Mouse (Mus musculus) neutrophil, adult 5-6 weeks (primary cell): ENCODE results near the gene Arhgap28. TPM values are rescaled to one million over a fixed set of nuclear protein-coding genes. Genes with fewer than 3 reads are reported as not detected.

Source experiments
- ATAC-seq: fragments of 151-379, 151-347 bp; 2 replicates; pipeline ENCODE4 v1.8.0; 2017; ENCODE audit warnings: mild to moderate bottlenecking, moderate TSS enrichment; ENCODE audit not compliant: insufficient number of reproducible peaks, poor library complexity, low FRiP score, severe bottlenecking; ENCODE audit errors: extremely low read depth
- total RNA-seq: library from RNA; stranded (forward); fragments of 200-1000 nt; gene quantifications from 2 replicates; pipeline ENCODE4 v1.2.3, GENCODE M21; 2017

The Arhgap28 gene
- total RNA-seq: 0.37 and 1.3 TPM in 2 replicates

DNA sequence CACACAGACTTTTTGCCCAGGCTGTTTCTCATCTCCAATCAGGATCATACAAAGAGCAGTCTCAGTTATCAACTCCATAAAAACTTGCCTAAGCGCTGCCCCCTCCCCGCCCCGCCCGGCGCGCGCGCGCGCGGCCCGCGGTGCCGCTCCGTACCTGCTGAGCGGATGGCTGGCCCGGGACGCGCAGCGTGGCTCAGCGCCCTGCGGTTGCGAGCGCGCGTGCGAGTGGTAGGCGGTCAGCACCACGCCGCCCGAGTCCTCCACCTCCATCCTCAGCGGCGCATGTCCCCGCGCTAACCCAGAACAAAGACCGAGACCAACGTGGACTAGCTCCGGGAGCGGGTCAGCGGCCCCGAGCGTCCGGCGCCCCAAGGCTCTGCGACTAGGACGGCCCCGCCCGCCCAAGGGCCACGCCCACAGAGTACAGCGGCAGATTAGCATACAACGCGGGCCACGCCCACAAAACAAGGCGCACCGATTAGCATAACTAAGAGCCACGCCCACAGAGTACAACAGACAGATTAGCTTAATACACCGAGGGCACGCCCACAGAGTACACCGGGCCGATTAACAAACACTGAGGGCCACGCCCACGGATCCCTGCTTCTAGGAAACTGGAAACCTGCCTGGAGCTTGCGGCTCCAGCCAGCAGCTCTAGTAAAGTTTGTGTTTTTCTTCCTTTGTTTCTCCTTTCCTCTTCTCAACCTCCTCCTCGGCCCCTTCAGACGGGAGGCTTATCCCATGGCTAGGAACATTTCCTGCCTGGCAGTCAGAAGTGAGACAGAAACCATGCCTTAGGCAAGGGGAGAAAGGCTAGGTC lies at the start of gene Arhgap28:
TSS of gene Arhgap28 (minus strand) at position 380 of the 820 bp plus-strand sequence.
- peak; percentile 26; the same call in 1 of the 2 replicates for ATAC-seq

GRCm38 (mm10) chr17:68046341-68046675 lies 42.4 kb upstream of the Arhgap28 start:
- no peak for ATAC-seq

DNA sequence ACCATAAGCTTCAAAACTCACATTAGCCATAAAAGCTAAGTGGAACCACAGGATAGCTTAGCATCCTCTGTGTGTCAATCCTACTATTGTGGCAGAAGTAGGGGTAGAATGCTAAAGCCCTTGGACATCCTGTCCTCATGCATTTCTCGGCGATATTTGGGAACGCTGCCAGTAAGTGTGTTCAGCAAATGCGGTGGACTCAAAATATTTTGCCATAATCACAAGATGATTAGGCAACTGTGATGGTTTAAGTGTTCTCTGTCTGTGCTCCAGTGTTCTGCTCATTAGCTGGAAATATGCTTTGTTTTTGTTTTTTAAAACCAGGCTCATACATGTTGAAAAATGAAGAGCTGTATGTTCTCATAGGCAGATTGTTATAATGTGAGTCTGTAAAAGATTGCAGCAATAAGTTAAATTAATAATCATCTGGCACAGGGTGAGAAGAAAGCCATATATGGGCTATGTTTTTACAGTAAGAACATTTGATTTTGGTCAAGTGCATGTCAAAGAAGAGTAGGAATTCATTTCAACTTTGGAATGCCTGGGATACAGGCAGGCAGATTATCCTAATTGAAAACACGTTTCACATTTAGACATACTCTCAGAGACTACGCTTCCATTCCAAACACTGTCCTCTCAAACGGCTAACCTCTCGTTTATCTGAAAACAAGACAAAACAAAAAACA lies 41.9 kb upstream of the Arhgap28 start:
- ATAC-seq: no peak

GRCm38 (mm10) chr17:68042377-68042776 lies 38.5 kb upstream of the Arhgap28 start:
- no peak for ATAC-seq

DNA sequence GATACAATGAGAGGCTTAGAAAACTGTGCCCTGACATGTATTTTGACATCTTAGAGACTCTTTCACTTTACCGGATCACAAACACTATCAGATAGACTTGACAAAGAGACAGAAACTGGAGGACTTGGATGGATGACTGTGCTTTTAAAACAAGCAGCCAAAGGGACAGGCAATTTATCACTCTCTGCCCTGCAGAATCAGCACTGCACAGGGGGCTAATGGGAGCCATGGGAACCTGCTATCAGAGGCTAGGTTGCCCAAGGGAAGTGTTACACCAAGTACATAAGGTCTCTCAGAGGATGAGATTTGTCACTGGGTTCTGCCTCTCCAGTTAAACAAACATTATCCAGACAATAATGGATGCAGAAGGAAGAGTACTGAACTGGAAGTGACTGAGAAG lies 33.1 kb upstream of the Arhgap28 start:
- ATAC-seq: no peak

GRCm38 (mm10) chr17:68029495-68029894 lies 25.6 kb upstream of the Arhgap28 start:
- ATAC-seq: no peak

DNA sequence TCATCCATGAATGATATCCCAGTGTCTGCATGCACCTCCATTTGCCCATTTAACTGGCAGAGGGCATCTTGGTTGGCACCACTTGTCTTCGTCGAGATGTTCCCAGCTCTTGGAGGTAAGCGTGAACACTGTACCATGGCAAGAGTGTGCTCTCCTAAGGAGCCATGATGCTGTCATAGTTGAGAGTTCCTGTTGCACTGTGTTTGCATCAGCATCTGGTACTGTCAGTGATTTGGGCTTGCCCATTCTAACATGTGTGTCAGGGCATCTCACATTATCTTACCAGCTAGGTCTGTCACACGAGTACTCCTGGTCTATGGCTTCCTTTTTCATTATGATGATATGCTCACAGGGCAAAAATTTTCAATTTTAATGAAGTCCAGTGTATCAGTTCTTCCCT lies 24.6 kb upstream of the Arhgap28 start:
- no peak for ATAC-seq

DNA sequence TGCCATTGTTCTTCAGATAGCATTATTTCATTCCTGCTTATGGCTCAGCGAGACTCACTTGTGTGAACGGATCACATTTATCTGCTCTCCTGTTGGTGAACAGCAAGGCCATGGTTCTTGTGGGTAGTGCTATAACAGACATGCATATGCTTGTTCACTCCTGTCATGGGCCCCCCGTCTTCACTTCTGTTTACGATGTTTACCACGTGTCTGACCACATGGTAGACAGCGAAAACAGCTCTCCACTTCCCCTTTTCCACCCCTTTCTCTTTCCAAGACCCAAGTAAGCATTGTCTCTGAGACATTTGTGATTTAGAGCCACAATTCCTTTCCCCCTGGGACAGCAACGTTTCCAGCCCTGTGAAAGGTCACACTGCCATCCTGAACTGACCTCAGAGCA lies 20.4 kb upstream of the Arhgap28 start:
- no peak for ATAC-seq

DNA sequence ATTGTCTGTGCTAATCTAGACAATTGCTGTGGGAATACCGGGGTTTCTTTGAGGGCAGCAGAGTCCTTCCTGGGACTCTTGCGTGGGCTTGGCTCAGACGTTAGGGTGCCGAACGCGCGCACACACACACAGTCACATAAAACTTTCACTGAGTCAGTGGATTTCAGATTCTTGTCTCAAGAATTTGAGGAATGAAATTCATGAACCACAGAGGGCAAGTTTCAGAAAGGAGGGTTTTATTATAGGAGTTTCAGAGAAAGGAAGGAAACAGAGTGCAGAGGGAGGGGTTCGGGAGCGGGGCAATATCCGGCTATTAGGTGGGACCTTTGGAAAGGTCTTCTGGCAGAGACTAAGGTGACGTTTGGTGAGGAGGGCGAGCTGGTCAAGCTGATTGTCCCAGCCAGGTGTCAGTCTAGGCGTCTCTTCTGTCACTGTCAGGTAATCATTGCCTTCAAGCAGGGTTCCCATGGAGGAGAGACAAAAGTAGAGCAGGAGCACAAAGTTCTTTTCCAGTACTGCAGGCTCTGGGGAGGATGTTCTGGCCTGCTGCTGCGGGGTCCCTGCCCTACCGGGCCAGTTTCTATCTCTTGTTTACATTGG lies 15.6 kb upstream of the Arhgap28 start:
- ATAC-seq: no peak

DNA sequence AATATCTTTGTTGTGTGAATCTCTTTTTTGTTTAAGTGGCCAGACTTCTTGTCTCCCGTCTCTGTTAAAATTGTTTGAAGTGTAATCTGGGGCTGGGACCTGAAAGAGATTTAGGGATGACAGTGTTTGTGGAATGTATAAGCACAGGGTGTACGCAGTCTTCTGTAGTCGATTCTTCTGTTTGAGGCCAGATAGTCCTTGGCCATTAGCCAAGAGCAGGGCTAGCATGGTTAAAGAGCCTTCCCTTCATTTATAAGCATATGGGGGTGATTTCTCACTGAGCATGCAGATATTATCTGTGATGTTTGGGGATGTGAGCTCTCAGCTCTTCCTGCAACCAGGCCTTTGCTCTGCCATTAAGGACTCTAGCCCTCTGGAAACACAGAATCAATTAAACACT lies 13.2 kb upstream of the Arhgap28 start:
- no peak for ATAC-seq

GRCm38 (mm10) chr17:68011606-68012005 lies 7.7 kb upstream of the Arhgap28 start:
- no peak for ATAC-seq

DNA sequence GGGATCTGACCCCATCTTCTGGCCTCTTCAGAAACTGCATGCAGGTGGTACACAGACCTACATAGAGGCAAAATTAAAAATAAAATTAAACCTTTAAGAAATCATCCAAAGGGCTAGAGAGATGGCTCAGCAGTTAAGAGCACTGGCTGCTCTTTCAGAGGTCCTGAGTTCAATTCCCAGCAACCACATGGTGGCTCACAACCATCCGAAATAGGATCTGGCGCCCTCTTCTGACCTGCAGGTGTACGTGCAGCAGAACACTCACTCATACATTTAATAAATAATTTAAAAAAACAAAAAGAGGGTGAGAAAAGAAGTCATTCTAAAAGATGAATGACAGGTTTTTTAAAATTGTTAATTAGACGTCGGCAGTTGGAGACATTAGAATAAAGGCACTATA lies 6.1 kb upstream of the Arhgap28 start:
- ATAC-seq: no peak

DNA sequence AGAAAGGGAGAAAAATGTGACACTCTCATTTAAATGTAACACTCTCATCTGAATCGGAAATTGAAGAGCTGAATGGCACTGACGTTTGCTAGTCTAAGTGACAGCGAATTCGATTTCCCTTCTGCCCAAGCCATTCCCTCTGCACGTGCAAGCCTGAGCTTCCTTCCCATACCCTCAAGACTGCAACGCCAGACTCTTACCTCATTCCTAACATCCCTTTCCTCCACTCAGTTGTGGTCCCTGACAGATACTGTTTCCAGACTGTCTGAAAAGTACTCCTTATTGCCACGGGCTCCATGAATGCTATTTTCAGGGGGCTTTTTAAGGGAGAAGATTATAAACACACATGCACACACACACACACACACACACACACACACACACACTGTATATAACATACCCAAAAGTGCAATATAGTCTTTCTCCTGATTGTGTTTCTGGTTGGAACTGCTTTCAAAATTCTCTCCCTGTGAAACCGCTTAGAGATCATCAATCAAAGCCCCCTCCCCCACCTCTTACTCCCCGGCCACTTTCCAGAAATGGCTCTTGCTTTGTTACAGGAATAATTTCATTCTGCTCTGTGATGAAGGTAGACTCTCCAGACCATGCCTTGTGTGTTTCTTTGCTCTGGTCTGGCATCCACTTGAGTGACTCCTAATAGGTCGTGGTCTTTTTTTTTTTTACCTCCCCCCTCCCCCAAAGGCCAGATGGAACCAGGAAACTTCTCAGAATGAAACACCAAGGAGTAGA lies 836 bp upstream of the Arhgap28 start:
- ATAC-seq: no peak

GRCm38 (mm10) chr17:68002608-68003595 lies 1.0 kb downstream of the Arhgap28 start:
- ATAC-seq: no peak

GRCm38 (mm10) chr17:67999801-68000200 lies 4.1 kb downstream of the Arhgap28 start:
- no peak for ATAC-seq

GRCm38 (mm10) chr17:67996769-67997155 lies 7.2 kb downstream of the Arhgap28 start:
- ATAC-seq: no peak

DNA sequence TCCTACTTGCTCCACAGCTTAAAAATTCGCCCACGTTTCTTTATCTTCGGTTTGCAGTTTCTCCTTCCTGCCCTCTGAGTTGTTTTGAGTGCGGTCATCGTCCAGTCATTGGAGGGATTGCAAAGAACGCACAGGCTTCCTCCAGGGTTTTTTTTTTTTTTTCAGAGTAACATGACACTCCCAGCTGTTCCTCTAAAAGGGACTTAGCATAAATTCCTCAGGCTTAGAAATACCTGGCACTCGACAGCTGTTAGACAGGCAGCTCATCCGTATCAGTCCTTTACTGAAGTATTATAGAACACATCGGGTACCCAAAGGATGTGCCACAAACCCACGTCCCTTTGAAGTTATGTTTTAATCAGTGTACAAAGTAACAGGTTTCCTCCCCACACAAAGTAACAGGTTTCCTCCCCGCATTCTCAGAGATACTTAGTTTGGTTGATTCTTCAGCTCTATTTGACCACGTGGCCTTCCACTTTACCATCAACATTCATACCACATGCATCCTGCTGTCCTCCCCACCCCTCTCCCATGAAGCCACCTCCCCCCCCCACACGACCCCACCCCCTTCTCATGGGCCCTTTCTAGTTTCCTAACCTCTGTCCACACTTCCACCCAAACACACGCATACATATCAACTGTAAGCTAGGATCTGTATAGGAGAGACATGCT lies 7.7 kb downstream of the Arhgap28 start:
- ATAC-seq: no peak

DNA sequence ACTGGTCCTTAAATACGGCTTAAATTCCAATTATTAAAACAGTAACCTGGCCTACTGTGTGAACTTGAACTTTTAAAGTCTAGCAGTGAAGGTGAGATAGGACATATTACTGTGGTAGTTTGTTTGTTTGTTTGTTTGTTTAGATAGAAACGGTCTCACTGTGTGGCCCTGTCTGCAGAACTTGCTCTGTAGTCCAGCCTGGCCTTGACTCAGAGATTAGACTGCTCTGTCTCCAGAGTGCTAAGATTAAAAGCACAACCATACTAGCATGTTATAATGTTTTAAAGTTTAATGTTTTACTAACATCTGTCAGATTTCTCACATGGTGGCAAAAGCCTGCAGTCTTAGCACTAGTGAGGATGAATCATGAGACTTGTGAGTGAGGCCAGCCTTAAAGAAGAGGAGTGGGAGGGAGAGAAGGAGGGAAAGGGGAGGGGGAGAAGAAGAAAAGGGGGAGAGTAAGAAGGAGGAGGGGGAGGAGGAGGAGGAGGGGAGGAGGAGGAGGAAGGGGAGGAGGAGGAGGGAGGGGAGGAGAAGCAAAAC lies 8.6 kb downstream of the Arhgap28 start:
- no peak for ATAC-seq
